Mouse (Mus musculus) stomach, postnatal 0 days (tissue): ENCODE results near the gene Phox2a.

Source experiments
- CTCF ChIP-seq: IDR thresholded peaks from 2 replicates; pipeline ENCODE4 v1.5.1; 2016; ENCODE audit warnings: antibody characterized with exemption, low read depth, mild to moderate bottlenecking, moderate library complexity
- EP300 ChIP-seq: optimal IDR thresholded peaks from 2 replicates; pipeline ENCODE3; 2016; ENCODE audit warnings: antibody characterized with exemption

- TF ChIP-seq CTCF (no peak), EP300 (no peak)
These were observed 26.1 kb downstream of the Phox2a start for GRCm38 (mm10) chr7:101844186-101844585.
